Mouse (Mus musculus) neural tube, embryonic 14.5 days (tissue): ENCODE data around the gene Nr4a3. TPM values are rescaled to one million over a fixed set of nuclear protein-coding genes. Genes with fewer than 3 reads are reported as not detected.

ENCODE experiments used
- ATAC-seq: fragments of 200-750 bp; cut with Nextera tagmentation; 2 replicates; pipeline ENCODE4 v1.8.0; 2017; ENCODE audit warnings: low read depth, mild to moderate bottlenecking, moderate TSS enrichment, moderate library complexity
- H3K27ac ChIP-seq: fragments of 300-500 bp; sonication (generic); 2 replicates; pipeline ENCODE4 v1.5.1; 2014; ENCODE audit warnings: low read depth, mild to moderate bottlenecking, control low read depth, low read length, moderate library complexity, mixed read lengths
- H3K27me3 ChIP-seq: fragments of 300-500 bp; sonication (generic); 2 replicates; pipeline ENCODE4 v1.6.1; 2014; ENCODE audit warnings: low read length; ENCODE audit not compliant: control insufficient read depth, insufficient read depth
- H3K36me3 ChIP-seq: fragments of 300-500 bp; sonication (generic); 2 replicates; pipeline ENCODE4 v1.6.1; 2014; ENCODE audit warnings: low read length, mixed read lengths; ENCODE audit not compliant: control insufficient read depth, insufficient read depth
- H3K4me1 ChIP-seq: fragments of 300-500 bp; sonication (generic); 2 replicates; pipeline ENCODE4 v1.6.1; 2014; ENCODE audit warnings: low read length; ENCODE audit not compliant: control insufficient read depth, insufficient read depth
- H3K4me2 ChIP-seq: fragments of 300-500 bp; sonication (generic); 2 replicates; pipeline ENCODE4 v1.6.1; 2014; ENCODE audit warnings: mild to moderate bottlenecking, low read depth, low read length, control low read depth
- H3K4me3 ChIP-seq: fragments of 300-500 bp; sonication (generic); 2 replicates; pipeline ENCODE4 v1.5.1; 2014; ENCODE audit warnings: low read depth, low read length, control low read depth, mixed read lengths
- H3K9ac ChIP-seq: fragments of 300-500 bp; sonication (generic); replicated peaks from 2 replicates; pipeline ENCODE4 v1.6.1; 2014; ENCODE audit warnings: low read depth, mild to moderate bottlenecking, control low read depth, low read length, mixed read lengths
- H3K9me3 ChIP-seq: fragments of 300-500 bp; sonication (generic); 2 replicates; pipeline ENCODE4 v1.6.1; 2016; ENCODE audit warnings: low read length; ENCODE audit not compliant: control insufficient read depth
- WGBS: fragments of 180-500 bp; shearing (Covaris S2); extraction: QIAGEN DNeasy Blood & Tissue Kit; methylation state at CpG from one replicate; pipeline ENCODE4 v1.1.7; 2014; 5-methylcytosine and 5-hydroxymethylcytosine counted together
- polyA plus RNA-seq: library from polyadenylated mRNA; unstranded; fragments of >200 nt; fragmentation: Nextera tagmentation; extraction: Ambion mirVana; gene quantifications from 2 replicates; pipeline ENCODE4 v1.2.1, GENCODE M21; 2014

Gene Nr4a3
- polyA plus RNA-seq, 1 experiment from 2014 or later, result 3.0 TPM

GRCm38 (mm10) chr4:48108591-48108990 is 63.6 kb downstream of the Nr4a3 start:
- H3K4me1 ChIP-seq, result no peaks in the 10 kb centered on the region
- no peak overlapping the region for H3K4me3 ChIP-seq
- no peak overlapping the region for H3K27ac ChIP-seq
- H3K9ac ChIP-seq, result no peak overlapping the region
- WGBS, result 72% methylated on average over 2 of the region's 2 CpGs
- no peaks in the 10 kb centered on the region for H3K9me3 ChIP-seq
- H3K4me2 ChIP-seq, result no peak overlapping the region
- H3K36me3 ChIP-seq, result no peaks in the 10 kb centered on the region
- H3K27me3 ChIP-seq, result no peaks in the 10 kb centered on the region
- ATAC-seq, result no peak

- Histone ChIP-seq H3K27me3 (no peaks in the 10 kb centered on the region), H3K27ac (no peak overlapping the region), H3K36me3 (no peaks in the 10 kb centered on the region), H3K9me3 (no peaks in the 10 kb centered on the region), H3K4me3 (no peak overlapping the region), H3K4me2 (no peak overlapping the region), H3K4me1 (no peaks in the 10 kb centered on the region), H3K9ac (no peak overlapping the region)
- ATAC-seq, result no peak
- WGBS, result 89% methylated on average over 3 of the region's 3 CpGs
These were observed 65.4 kb downstream of the Nr4a3 start for GRCm38 (mm10) chr4:48110331-48110730.

GRCm38 (mm10) chr4:48116191-48116590 is 71.2 kb downstream of the Nr4a3 start:
- no peak for ATAC-seq
- no peak overlapping the region for H3K9ac ChIP-seq
- WGBS, result 64% methylated on average over 4 of the region's 4 CpGs
- no peaks in the 10 kb centered on the region for H3K36me3 ChIP-seq
- no peaks in the 10 kb centered on the region for H3K4me1 ChIP-seq
- no peak overlapping the region for H3K4me2 ChIP-seq
- no peaks in the 10 kb centered on the region for H3K9me3 ChIP-seq
- H3K4me3 ChIP-seq, result no peak overlapping the region
- no peak overlapping the region for H3K27ac ChIP-seq
- no peaks in the 10 kb centered on the region for H3K27me3 ChIP-seq

- Histone ChIP-seq H3K4me2 (peak overlapping the region; percentile 67), H3K27ac (no peak overlapping the region), H3K9ac (peak overlapping the region; percentile 88; the same call in 1 of the 2 replicates), H3K9me3 (no peaks in the 10 kb centered on the region), H3K4me3 (peak overlapping the region; percentile 89), H3K4me1 (no peaks in the 10 kb centered on the region), H3K27me3 (no peaks in the 10 kb centered on the region), H3K36me3 (no peaks in the 10 kb centered on the region)
- 4% methylated on average over 9 of the region's 9 CpGs for WGBS
- peak; percentile 91 for ATAC-seq
These were observed 79.4 kb downstream of the Nr4a3 start for GRCm38 (mm10) chr4:48124416-48124772.

- peak within 1 kb of the TSS; percentile 67 for H3K4me2 ChIP-seq
- no peaks in the 10 kb centered on the region for H3K4me1 ChIP-seq
- H3K27me3 ChIP-seq, result no peaks in the 10 kb centered on the region
- no peak within 1 kb of the TSS for H3K27ac ChIP-seq
- 2% methylated on average over 50 of the region's 58 CpGs for WGBS
- H3K36me3 ChIP-seq, result no peaks in the 10 kb centered on the region
- ATAC-seq, result peak; percentile 100
- H3K9me3 ChIP-seq, result no peaks in the 10 kb centered on the region
- peak within 1 kb of the TSS; percentile 89 for H3K4me3 ChIP-seq
- H3K9ac ChIP-seq, result peak within 1 kb of the TSS; percentile 88
These were observed 80.0 kb downstream of the Nr4a3 start, which contains the start of gene Stx17 for GRCm38 (mm10) chr4:48124773-48125469. Gene Stx17, plus strand, starts transcription at chr4:48124915.

DNA sequence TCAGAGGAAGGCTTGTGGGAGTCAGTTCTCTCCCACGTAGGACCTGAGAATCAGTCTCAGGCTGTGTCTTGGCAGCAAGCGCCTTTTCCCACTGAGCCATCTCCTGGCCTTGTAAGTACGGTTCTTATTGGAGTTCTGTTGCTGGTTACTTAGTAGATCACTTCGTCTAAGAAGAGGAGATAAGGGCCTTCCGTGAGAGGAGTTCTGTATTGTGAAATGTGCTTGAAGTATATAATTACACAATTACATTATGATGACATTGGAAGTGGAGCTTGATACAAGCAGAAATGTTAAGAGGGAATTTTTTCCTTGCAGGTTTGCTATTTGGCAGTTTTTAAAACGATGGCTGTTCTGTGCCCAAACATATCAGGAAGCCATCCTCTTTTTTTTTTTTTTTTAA is 85.4 kb downstream of the Nr4a3 start:
- Histone ChIP-seq H3K4me3 (no peak overlapping the region), H3K36me3 (no peaks in the 10 kb centered on the region), H3K9me3 (no peaks in the 10 kb centered on the region), H3K27ac (no peak overlapping the region), H3K4me2 (no peak overlapping the region), H3K9ac (no peak overlapping the region), H3K27me3 (no peaks in the 10 kb centered on the region), H3K4me1 (no peaks in the 10 kb centered on the region)
- 94% methylated on average over 6 of the region's 6 CpGs for WGBS
- no peak for ATAC-seq

DNA sequence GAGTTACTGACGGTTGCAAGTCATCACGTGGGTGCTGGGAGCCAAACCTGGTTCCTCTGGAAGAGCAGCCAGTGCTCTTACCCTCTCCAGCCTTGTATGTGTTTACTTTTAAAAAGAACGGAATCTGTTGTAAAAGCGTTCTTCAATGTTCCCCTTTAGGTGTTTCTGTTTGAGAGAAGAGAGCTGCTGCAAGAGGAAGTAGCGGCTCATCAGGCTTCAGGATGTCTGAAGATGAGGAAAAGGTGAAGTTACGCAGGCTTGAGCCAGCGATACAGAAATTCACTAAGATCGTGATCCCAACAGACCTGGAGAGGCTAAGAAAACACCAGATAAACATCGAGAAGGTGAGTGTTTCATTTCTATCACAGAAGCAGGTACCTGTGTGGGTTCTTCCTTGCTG is 86.7 kb downstream of the Nr4a3 start:
- Histone ChIP-seq H3K4me2 (no peak overlapping the region), H3K4me3 (no peak overlapping the region), H3K36me3 (no peaks in the 10 kb centered on the region), H3K9ac (no peak overlapping the region), H3K27ac (no peak overlapping the region), H3K9me3 (no peaks in the 10 kb centered on the region), H3K27me3 (no peaks in the 10 kb centered on the region), H3K4me1 (no peaks in the 10 kb centered on the region)
- WGBS, result 96% methylated on average over 9 of the region's 9 CpGs
- no peak for ATAC-seq

DNA sequence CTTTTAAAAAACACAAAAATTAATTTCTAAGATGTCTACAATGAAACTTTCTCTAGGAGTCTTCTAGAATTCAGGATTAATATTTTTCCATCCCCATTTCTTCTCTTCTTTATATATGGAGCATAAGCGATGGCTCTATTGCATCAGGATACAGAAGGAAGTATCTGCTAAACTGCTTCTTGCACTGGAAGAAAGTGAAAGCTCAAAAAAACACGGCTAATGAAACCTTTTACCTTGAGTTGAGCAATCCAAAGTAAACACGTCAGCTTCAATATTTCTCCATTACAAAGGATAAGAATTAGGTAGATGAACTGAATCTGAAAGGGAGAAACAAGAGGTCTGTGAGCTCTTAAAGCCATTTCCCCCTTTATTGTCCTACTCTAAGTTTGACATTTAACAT is 87.8 kb downstream of the Nr4a3 start:
- no peak overlapping the region for H3K27ac ChIP-seq
- no peaks in the 10 kb centered on the region for H3K36me3 ChIP-seq
- no peak overlapping the region for H3K4me2 ChIP-seq
- no peak overlapping the region for H3K4me3 ChIP-seq
- no peaks in the 10 kb centered on the region for H3K9me3 ChIP-seq
- no peaks in the 10 kb centered on the region for H3K27me3 ChIP-seq
- 98% methylated on average over 3 of the region's 3 CpGs for WGBS
- H3K4me1 ChIP-seq, result no peaks in the 10 kb centered on the region
- no peak for ATAC-seq
- H3K9ac ChIP-seq, result no peak overlapping the region
